ENCODE assay signal across 7 mouse cellular contexts in the genomic region with DNA sequence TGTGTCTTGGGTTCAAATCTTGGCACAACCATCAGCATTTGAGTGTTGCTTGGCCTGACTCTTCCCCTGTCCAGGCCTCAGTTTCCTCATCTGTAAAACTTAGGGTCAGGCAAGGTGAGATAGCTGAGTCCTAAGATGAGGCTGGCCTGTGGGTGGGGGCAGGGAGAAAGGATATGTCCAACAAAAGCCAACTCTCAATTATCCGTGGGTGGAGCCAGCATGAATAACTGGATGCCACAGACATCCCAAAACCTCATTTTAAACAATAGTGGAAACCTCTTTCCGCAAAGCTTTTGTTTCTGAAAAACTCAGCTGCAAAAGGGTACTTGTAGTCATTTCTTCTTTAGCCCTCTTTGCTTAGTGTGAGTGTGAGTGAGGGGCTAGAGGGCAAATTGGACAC. TPM values are rescaled to one million over a fixed set of nuclear protein-coding genes. Genes with fewer than 3 reads are reported as not detected.
A peak's percentile ranks its signal among the peaks of the same experiment; 100 is the strongest.
DNase-seq lines count a peak whose midpoint lies in the region; ATAC-seq and TF ChIP-seq lines count a peak whose summit lies in the region.

No protein-coding gene starts in this region.

- peaks cover 77% of the 10 kb centered on the region for H3K4me1 ChIP-seq in lung, embryonic 15.5 days
- peaks cover 81% of the 10 kb centered on the region for H3K4me1 ChIP-seq in forebrain, embryonic 13.5 days
- peaks cover 87% of the 10 kb centered on the region for H3K4me1 ChIP-seq in limb, embryonic 12.5 days (replicated peaks)
- 0 out of 2 replicates have a peak, but pooled peaks cover 9% of the 10 kb centered on the region for H3K4me1 ChIP-seq in stomach, postnatal 0 days (replicated peaks; ENCODE audit: control insufficient read depth, insufficient read depth)

- H3K27me3 ChIP-seq in lung, embryonic 15.5 days = no peaks in the 10 kb centered on the region
- H3K27me3 ChIP-seq in forebrain, embryonic 13.5 days = no peaks in the 10 kb centered on the region
- no peaks in the 10 kb centered on the region for H3K27me3 ChIP-seq in limb, embryonic 12.5 days
- H3K27me3 ChIP-seq in stomach, postnatal 0 days (ENCODE audit: control insufficient read depth, insufficient read depth, low read length) = no peaks in the 10 kb centered on the region

- 0 out of 2 replicates have a peak, but pooled peaks cover 2% of the 10 kb centered on the region for H3K36me3 ChIP-seq in lung, embryonic 15.5 days
- 0 out of 2 replicates have a peak, but pooled peaks cover 5% of the 10 kb centered on the region for H3K36me3 ChIP-seq in forebrain, embryonic 13.5 days (ENCODE audit: poor library complexity, severe bottlenecking)
- H3K36me3 ChIP-seq in limb, embryonic 12.5 days = no peaks in the 10 kb centered on the region
- no peaks in the 10 kb centered on the region for H3K36me3 ChIP-seq in stomach, postnatal 0 days (ENCODE audit: control insufficient read depth, insufficient read depth, low read length)

- no peak for TF ChIP-seq CTCF in stomach, postnatal 0 days (IDR thresholded peaks at IDR 0.05; ENCODE audit: low read depth)

- no peak for ATAC-seq in lung, embryonic 15.5 days (ENCODE audit: borderline replicate concordance, extremely low read depth, low FRiP score, low TSS enrichment)
- ATAC-seq in forebrain, embryonic 13.5 days = no peak
- no peak for ATAC-seq in limb, embryonic 12.5 days (ENCODE audit: insufficient number of reproducible peaks, insufficient read depth, low FRiP score, low TSS enrichment, low read depth)
- ATAC-seq in stomach, postnatal 0 days (ENCODE audit: low FRiP score, low TSS enrichment) = no peak

- intact Hi-C loops in gastrocnemius, postnatal 36 days (cut with DNase I) = no loop called here

- H3K9me3 ChIP-seq in lung, embryonic 15.5 days = no peaks in the 10 kb centered on the region
- H3K9me3 ChIP-seq in forebrain, embryonic 13.5 days (replicated peaks) = no peaks in the 10 kb centered on the region
- H3K9me3 ChIP-seq in limb, embryonic 12.5 days = no peaks in the 10 kb centered on the region
- no peaks in the 10 kb centered on the region for H3K9me3 ChIP-seq in stomach, postnatal 0 days (ENCODE audit: control insufficient read depth, low read length)

- no peak for TF ChIP-seq EP300 in stomach, postnatal 0 days (optimal IDR thresholded peaks at IDR 0.05)

- peak overlapping the region; percentile 84 for H3K4me3 ChIP-seq in lung, embryonic 15.5 days
- H3K4me3 ChIP-seq in forebrain, embryonic 13.5 days = peak overlapping the region; percentile 84
- peak overlapping the region; percentile 89 for H3K4me3 ChIP-seq in limb, embryonic 12.5 days (replicated peaks)
- no peak overlapping the region for H3K4me3 ChIP-seq in stomach, postnatal 0 days (ENCODE audit: low read depth, low read length)

- peak overlapping the region; percentile 82 for H3K4me2 ChIP-seq in lung, embryonic 15.5 days
- peak overlapping the region; percentile 97 for H3K4me2 ChIP-seq in forebrain, embryonic 13.5 days
- peak overlapping the region; percentile 99 for H3K4me2 ChIP-seq in limb, embryonic 12.5 days
- peak overlapping the region; percentile 81 for H3K4me2 ChIP-seq in stomach, postnatal 0 days (replicated peaks; ENCODE audit: low read depth)

- 49% methylated on average over 2 of the region's 2 CpGs for WGBS in lung, embryonic 15.5 days
- 32% methylated on average over 2 of the region's 2 CpGs for WGBS in forebrain, embryonic 13.5 days
- WGBS in limb, embryonic 12.5 days = 72% methylated on average over 2 of the region's 2 CpGs
- WGBS in stomach, postnatal 0 days = 35% methylated on average over 2 of the region's 2 CpGs

- H3K27ac ChIP-seq in lung, embryonic 15.5 days = peak overlapping the region; percentile 54
- H3K27ac ChIP-seq in forebrain, embryonic 13.5 days = 0 out of 2 replicates have a peak overlapping the region, but pooled peaks have one; percentile 94
- peak overlapping the region; percentile 78 for H3K27ac ChIP-seq in limb, embryonic 12.5 days
- no peak overlapping the region for H3K27ac ChIP-seq in stomach, postnatal 0 days (replicated peaks)

- no peak overlapping the region for H3K9ac ChIP-seq in lung, embryonic 15.5 days
- H3K9ac ChIP-seq in forebrain, embryonic 13.5 days = peak overlapping the region; percentile 94; the same call in 1 of the 2 replicates
- H3K9ac ChIP-seq in limb, embryonic 12.5 days (replicated peaks) = peak overlapping the region; percentile 40
- 0 out of 2 replicates have a peak overlapping the region, but pooled peaks have one; percentile 13 for H3K9ac ChIP-seq in stomach, postnatal 0 days (ENCODE audit: low read length)

- no peak for DNase-seq in lung, postnatal 10 days
- no peak for DNase-seq in stomach, postnatal 0 days (ENCODE audit: low spot score)
- no peak for DNase-seq in gastrocnemius, postnatal 36 days
- no peak for DNase-seq in thymus, postnatal 36 days

RNA-seq across cellular contexts. Expression of gene Glis2, which starts 2.3 kb away (rescaled TPM):
- 18.5 and 24.0 TPM in 2 replicates for polyA plus RNA-seq in lung, embryonic 15.5 days (2015; fragmentation: Nextera tagmentation; extraction: Ambion mirVana)
- polyA plus RNA-seq in forebrain, embryonic 13.5 days (2015; fragmentation: Nextera tagmentation; extraction: Ambion mirVana) = 16.7 and 19.4 TPM in 2 replicates
- polyA plus RNA-seq in limb, embryonic 12.5 days (2016; fragmentation: Nextera tagmentation; extraction: Ambion mirVana) = 28.4 and 32.6 TPM in 2 replicates
- polyA plus RNA-seq in stomach, postnatal 0 days (2015; fragmentation: Nextera tagmentation; extraction: Ambion mirVana) = 11.6 and 11.7 TPM in 2 replicates
- total RNA-seq in gastrocnemius, postnatal 36 days (2021) = 1 to 10 TPM; 5.9 to 7.0 TPM

RNA-seq across cellular contexts. Expression of gene Pam16, which starts 28.0 kb away (rescaled TPM):
- polyA plus RNA-seq in lung, embryonic 15.5 days (2015; fragmentation: Nextera tagmentation; extraction: Ambion mirVana) = 93.8 and 94.6 TPM in 2 replicates
- 142 and 149 TPM in 2 replicates for polyA plus RNA-seq in forebrain, embryonic 13.5 days (2015; fragmentation: Nextera tagmentation; extraction: Ambion mirVana)
- 111 and 120 TPM in 2 replicates for polyA plus RNA-seq in limb, embryonic 12.5 days (2016; fragmentation: Nextera tagmentation; extraction: Ambion mirVana)
- polyA plus RNA-seq in stomach, postnatal 0 days (2015; fragmentation: Nextera tagmentation; extraction: Ambion mirVana) = 65.4 and 71.9 TPM in 2 replicates
- total RNA-seq in gastrocnemius, postnatal 36 days (2021) = 10 to 100 TPM; 87.0 to 91.6 TPM

RNA-seq across cellular contexts. Expression of gene Tfap4, which starts 37.2 kb away (rescaled TPM):
- polyA plus RNA-seq in lung, embryonic 15.5 days (2015; fragmentation: Nextera tagmentation; extraction: Ambion mirVana) = 18.4 and 19.6 TPM in 2 replicates
- polyA plus RNA-seq in forebrain, embryonic 13.5 days (2015; fragmentation: Nextera tagmentation; extraction: Ambion mirVana) = 15.7 and 17.3 TPM in 2 replicates
- polyA plus RNA-seq in limb, embryonic 12.5 days (2016; fragmentation: Nextera tagmentation; extraction: Ambion mirVana) = 29.1 and 31.0 TPM in 2 replicates
- 8.9 and 10.6 TPM in 2 replicates for polyA plus RNA-seq in stomach, postnatal 0 days (2015; fragmentation: Nextera tagmentation; extraction: Ambion mirVana)
- 1 to 10 TPM; 2.6 to 4.1 TPM for total RNA-seq in gastrocnemius, postnatal 36 days (2021)

RNA-seq across cellular contexts. Expression of gene Vasn, which starts 42.9 kb away (rescaled TPM):
- 25.1 and 25.9 TPM in 2 replicates for polyA plus RNA-seq in lung, embryonic 15.5 days (2015; fragmentation: Nextera tagmentation; extraction: Ambion mirVana)
- 2.3 and 2.7 TPM in 2 replicates for polyA plus RNA-seq in forebrain, embryonic 13.5 days (2015; fragmentation: Nextera tagmentation; extraction: Ambion mirVana)
- 29.4 and 30.4 TPM in 2 replicates for polyA plus RNA-seq in limb, embryonic 12.5 days (2016; fragmentation: Nextera tagmentation; extraction: Ambion mirVana)
- 8.8 and 9.6 TPM in 2 replicates for polyA plus RNA-seq in stomach, postnatal 0 days (2015; fragmentation: Nextera tagmentation; extraction: Ambion mirVana)
- 1 to 10 TPM; 3.8 to 4.0 TPM for total RNA-seq in gastrocnemius, postnatal 36 days (2021)

RNA-seq across cellular contexts. Expression of gene Dnaja3, which starts 43.0 kb away (rescaled TPM):
- 66.0 and 66.5 TPM in 2 replicates for polyA plus RNA-seq in lung, embryonic 15.5 days (2015; fragmentation: Nextera tagmentation; extraction: Ambion mirVana)
- 48.0 and 53.2 TPM in 2 replicates for polyA plus RNA-seq in forebrain, embryonic 13.5 days (2015; fragmentation: Nextera tagmentation; extraction: Ambion mirVana)
- 55.1 and 58.0 TPM in 2 replicates for polyA plus RNA-seq in limb, embryonic 12.5 days (2016; fragmentation: Nextera tagmentation; extraction: Ambion mirVana)
- 47.0 and 49.2 TPM in 2 replicates for polyA plus RNA-seq in stomach, postnatal 0 days (2015; fragmentation: Nextera tagmentation; extraction: Ambion mirVana)
- total RNA-seq in gastrocnemius, postnatal 36 days (2021) = 10 to 100 TPM; 90.1 TPM
